Mouse (Mus musculus) embryo, embryonic 11.5 days (tissue): Measurements from ENCODE around the gene Actl7a.

Experiments
- DNase-seq: peaks from one replicate; pipeline ENCODE4 v3.0.0-alpha.2; 2012; ENCODE audit warnings: low read depth, low spot score

Actl7a gene

DNA sequence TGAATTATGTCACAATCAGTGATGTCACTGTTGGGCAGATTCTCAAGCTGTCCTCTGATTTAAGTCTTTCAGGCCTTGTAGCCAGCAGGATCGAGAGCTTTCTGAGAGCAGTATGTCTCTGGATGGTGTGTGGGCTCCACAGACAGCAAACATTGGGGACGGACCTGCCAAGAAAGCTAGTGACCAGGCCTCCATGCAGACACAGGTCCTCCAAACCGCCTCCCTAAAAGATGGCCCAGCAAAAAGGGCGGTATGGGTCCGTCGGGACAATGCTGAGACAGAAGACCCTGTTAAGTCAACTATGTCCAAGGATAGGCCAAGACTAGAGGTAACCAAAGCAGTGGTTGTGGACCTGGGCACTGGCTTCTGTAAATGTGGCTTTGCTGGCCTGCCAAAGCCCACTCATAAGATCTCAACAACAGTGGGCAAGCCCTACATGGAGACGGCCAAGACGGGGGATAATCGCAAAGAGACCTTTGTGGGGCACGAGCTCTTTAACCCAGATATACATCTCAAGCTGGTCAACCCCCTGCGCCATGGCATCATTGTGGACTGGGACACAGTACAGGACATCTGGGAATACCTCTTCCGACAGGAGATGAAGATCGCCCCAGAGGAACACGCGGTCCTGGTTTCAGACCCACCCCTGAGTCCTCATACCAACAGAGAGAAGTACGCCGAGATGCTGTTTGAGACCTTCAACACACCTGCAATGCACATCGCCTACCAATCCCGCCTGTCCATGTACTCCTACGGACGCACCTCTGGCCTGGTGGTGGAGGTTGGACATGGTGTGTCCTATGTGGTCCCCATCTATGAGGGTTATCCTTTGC lies at the start of gene Actl7a:
Actl7a (plus strand) TSS at position 51 of the 833 bp plus-strand sequence.
- DNase-seq, result no peak

- DNase-seq, result no peak
Observed at GRCm38 (mm10) chr4:56696401-56696800, 46.8 kb upstream of the Actl7a start.

DNA sequence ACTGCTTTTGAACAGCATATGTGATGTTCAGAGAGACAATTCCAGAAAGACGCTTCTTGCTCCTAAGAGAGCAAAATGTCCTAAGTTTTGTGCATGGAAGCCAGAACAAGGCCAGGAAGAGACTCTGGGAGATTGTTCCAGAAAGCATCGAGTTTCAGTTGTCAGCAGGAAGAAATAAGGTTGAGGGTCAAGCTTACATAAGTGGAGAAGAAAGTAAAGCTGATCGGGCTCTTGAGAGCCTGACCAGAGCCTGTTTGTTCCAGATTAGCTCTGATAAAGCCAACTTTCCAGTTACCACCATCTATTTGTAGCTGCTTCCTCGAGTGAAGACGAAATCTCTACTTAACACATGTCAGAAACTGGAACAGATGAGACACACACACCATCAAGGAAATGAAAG lies 44.5 kb upstream of the Actl7a start:
- no peak for DNase-seq

GRCm38 (mm10) chr4:56702234-56702633 lies 41.0 kb upstream of the Actl7a start:
- DNase-seq, result no peak

- no peak for DNase-seq
Observed at GRCm38 (mm10) chr4:56713155-56713554, 30.1 kb upstream of the Actl7a start.

GRCm38 (mm10) chr4:56716801-56717200 lies 26.4 kb upstream of the Actl7a start:
- DNase-seq, result no peak

DNA sequence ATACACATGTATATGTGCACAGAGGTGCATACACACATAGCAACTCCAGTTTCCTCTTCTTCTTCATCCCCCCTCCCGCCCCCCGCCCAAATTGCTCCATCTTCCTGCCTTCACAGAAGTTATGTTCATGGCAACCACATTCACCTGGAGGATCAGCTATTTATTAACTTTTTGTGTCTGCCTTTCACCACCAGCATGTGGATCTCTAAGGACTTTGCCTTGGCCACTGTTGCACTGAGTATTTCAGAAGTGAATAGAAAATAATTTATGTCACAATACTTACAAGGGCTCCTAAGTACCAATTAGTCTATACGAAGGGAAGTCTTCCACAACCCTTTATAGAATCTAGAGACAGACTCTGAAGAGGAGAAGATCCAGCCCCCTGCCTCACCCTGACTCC lies 25.3 kb upstream of the Actl7a start:
- DNase-seq, result no peak

DNA sequence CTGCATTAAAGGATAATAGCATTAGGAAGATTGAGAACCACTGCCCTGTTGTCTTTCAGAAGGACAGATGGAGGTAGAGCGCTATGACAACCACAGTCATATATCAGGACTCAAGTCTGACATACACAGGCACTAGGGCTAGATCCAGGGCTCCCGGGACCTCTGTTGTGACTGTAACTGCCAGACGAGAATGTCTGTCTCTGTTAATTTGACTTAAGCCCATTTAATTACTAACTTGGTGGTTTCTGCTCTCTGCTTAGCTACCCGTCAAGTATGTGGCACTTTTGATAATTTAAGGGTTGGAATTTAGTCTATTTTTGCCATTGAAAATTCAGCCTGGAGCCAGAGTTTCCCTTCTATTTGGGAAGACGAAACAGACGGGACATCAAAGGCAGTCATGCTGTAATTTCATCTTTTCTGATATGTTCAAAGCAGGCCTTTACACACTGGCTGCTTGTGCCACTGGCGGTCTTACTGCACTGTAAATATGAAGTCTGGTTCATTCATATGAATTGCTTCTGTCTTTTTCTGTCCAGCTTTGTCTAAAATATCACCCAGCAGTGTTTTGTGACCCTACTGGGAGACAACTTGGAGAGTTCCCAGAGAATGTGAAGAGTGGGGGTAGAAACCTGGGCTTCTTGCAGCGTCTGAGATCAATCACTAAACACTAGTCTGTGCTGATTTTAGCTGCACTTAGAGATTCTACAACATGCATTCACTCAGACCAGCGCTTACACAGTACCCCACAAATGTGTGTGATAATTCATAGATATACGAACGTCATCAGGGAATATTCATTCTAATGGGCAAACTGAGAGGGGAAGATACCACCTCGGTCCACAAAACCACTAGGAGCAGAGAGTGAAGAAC lies 24.4 kb upstream of the Actl7a start:
- no peak for DNase-seq

- DNase-seq, result no peak
Observed at GRCm38 (mm10) chr4:56719456-56719855, 23.8 kb upstream of the Actl7a start.

DNA sequence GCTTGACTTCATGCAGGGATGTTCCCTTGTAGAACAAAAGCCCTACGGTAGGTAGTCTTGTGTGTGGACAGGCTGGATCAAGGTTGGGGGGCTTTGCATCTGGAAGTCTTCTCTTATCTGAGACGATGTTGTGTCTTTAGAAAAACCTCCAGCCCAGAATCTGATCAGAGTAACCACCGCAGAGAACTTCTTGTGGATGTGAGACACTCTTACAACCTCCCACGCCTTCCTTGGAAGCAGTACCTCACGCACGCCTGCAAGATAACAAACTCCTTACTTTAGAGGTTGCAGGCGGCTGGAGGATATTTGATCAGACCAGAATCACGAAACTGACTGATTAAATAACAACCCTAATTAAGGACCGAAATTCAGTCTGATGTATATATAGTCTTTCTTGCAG lies 22.8 kb upstream of the Actl7a start:
- no peak for DNase-seq

GRCm38 (mm10) chr4:56721469-56721868 lies 21.7 kb upstream of the Actl7a start:
- DNase-seq, result peak; percentile 20

DNA sequence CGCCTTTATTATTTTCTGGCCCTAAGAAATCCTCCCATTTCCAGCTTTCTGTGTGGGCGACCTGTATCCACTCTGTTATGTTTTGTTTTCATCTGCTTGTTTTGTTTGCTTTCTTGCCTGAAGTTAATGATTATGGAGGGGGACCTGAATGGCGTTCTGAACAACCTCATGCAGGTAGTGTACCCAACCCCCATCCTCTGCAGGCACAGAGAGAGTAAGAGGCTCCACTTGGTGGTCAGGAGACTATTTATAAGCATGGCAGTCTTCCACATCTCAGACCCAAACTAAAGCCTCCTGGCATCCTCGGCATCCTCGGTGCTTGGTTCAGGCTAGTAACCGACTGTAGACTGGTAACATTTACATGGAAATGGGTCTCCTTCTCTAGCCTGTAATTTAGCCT lies 20.9 kb upstream of the Actl7a start:
- no peak for DNase-seq

- DNase-seq, result no peak
Observed at GRCm38 (mm10) chr4:56723237-56723636, 20.0 kb upstream of the Actl7a start.

GRCm38 (mm10) chr4:56725839-56726238 lies 17.4 kb upstream of the Actl7a start:
- no peak for DNase-seq

DNA sequence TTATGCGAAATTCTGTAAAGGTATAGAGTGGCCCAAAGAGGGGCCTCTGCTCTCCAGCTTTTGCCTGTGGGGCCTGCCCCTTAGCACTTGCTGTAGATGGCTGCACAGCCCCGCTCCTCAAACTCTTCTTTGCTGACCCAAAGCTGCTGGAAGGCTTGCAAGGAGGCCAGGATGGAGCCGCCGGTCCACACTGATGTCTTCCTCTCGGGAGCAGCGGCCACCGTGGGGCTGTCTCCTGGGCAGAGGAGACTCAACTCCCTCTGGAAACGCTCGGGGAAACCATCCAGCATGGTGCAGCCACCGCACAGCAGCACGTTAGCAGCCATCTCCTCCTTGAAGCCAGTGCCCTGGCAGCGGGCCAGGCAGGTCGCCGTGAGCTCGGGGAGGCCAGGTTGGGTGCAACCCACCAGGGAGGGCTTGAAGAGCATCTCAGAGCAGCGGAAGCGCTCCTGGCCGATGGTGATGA lies 3.2 kb upstream of the Actl7a start, which contains the start of gene Gm26657:
Gm26657 (plus strand) TSS at position 51 of the 466 bp plus-strand sequence.
- no peak for DNase-seq

- DNase-seq, result no peak
Observed at GRCm38 (mm10) chr4:56740611-56741010, 2.6 kb upstream of the Actl7a start.

DNA sequence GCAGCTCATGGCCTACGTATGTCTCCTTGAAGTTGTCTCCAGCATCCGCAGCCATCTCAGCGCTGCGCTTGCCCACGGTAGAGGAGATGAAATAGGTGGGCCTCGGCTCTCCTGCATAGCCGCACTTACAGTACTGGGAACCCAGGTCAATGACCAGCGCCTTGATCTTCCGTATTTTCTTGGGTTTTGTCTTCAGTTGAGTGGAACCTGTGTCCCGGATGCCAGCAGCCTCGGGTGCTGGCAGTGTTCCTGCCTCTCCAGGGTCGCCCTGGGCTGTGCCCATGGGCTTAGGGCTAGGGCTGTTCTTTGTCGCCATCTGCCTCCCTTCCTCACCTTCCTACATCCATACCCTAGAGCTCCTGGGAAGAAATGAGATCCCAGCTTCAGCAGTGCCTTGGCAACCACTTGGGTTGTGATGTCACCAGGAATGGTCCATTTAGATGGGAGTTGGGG lies 2.1 kb upstream of the Actl7a start, which contains the start of gene Actl7b:
Actl7b (minus strand) TSS at position 403 of the 453 bp plus-strand sequence.
- no peak for DNase-seq

DNA sequence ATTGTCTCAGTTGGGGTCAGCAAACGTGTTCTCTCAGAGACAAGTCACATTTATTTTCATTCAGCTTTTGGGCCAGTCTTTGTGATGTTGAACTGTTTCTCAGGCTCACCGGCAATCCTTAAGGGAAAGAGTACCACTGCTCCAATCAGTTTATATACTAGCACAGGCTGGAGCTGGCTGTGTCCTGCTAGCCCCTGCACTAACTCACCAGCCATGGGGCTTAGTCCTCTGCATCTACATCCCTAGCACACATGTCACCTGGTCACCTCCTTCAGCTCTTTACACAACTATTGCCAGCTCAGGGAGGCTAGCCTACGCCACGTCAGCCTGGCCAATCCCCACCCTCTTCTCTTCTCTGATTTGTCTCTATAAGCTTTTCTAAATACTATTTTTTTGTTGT lies 515 bp upstream of the Actl7a start:
- no peak for DNase-seq

- DNase-seq, result no peak
Observed at GRCm38 (mm10) chr4:56746345-56746744, 3.1 kb downstream of the Actl7a start.

DNA sequence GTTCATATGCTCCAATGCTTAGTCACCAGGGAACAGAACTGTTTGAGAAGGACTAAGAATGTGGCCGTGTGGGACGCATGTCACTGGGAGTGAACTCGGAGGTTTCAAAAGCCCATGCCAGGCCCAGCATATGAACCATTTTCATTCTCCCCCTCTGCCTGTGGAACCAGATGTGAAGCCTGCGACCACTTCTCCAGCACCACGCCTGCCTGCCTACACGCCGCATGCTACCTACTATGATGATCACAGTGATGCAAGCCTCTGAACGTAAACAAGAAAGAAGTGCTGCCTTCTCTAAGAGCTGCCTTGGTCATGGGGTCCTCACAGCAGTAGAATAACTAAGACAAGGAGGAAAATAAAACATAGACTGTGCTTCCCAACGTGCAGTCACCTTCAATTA lies 4.2 kb downstream of the Actl7a start:
- DNase-seq, result no peak

DNA sequence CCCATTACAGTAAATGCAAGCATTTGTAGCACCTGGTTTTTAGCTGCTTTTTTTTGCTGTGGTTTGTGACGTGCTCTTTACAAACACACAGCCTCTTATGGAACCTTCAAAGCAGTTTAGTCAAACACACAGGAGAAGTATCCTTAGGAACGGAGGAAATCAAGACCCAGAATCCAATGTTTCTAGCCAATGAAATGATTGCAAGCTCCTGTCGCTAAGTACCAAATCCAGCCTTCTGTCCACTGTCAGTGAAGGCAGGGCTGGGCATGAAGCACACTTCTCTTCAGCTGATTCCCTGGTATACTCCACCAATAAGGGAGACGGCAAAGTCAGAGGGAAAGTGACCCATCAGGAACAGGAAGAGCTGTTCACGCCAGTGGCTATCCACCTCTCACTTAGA lies 12.8 kb downstream of the Actl7a start:
- no peak for DNase-seq

GRCm38 (mm10) chr4:56756966-56757600 lies 13.9 kb downstream of the Actl7a start:
- no peak for DNase-seq
